Comparison of ENCODE assay signal across 9 mouse cellular contexts in genomic region chr4:45492681-45493081, GRCm38 (mm10). TPM values are rescaled to one million over a fixed set of nuclear protein-coding genes. Genes with fewer than 3 reads are reported as not detected.
DNase-seq lines count a peak whose midpoint lies in the region; ATAC-seq and TF ChIP-seq lines count a peak whose summit lies in the region.
"Had no signal": no experiment of that assay in that cellular context is flagged by ENCODE, and none has a peak within 500 bp of the region (broad histone marks: within the 10 kb centered on the region; RNA-seq: fewer than 3 reads in every experiment).

No protein-coding gene starts in this region.

- no peaks in the 10 kb centered on the region for H3K9me3 ChIP-seq in kidney, embryonic 15.5 days (replicated peaks)
- no peaks in the 10 kb centered on the region for H3K9me3 ChIP-seq in heart, embryonic 15.5 days (replicated peaks)
- no peaks in the 10 kb centered on the region for H3K9me3 ChIP-seq in lung, postnatal 0 days (ENCODE audit: low read length)

- no peak overlapping the region for H3K4me3 ChIP-seq in kidney, embryonic 15.5 days (replicated peaks)
- H3K4me3 ChIP-seq in heart, embryonic 15.5 days, result no peak overlapping the region
- H3K4me3 ChIP-seq in lung, postnatal 0 days (ENCODE audit: low read depth, low read length), result no peak overlapping the region

- H3K4me1 ChIP-seq in kidney, embryonic 15.5 days, result peaks cover 98% of the 10 kb centered on the region
- peaks cover 98% of the 10 kb centered on the region for H3K4me1 ChIP-seq in heart, embryonic 15.5 days (replicated peaks)
- H3K4me1 ChIP-seq in lung, postnatal 0 days (ENCODE audit: insufficient read depth, low read depth, low read length), result peaks cover 73% of the 10 kb centered on the region

- peak; percentile 49 for DNase-seq in adrenal gland, adult 2 months
- no peak for DNase-seq in adrenal gland, adult 8-10 months
- no peak for DNase-seq in kidney, postnatal 25 days
- DNase-seq in lung, postnatal 0 days (ENCODE audit: low spot score), result peak; percentile 75
- DNase-seq in frontal cortex, postnatal 25 days (ENCODE audit: low spot score in 2 of 2), result no peak
- no peak for DNase-seq in layer of hippocampus, postnatal 10 days (ENCODE audit: low spot score in 2 of 2)

- WGBS in kidney, embryonic 15.5 days, result 16% methylated on average over 5 of the region's 5 CpGs
- 11% methylated on average over 5 of the region's 5 CpGs for WGBS in heart, embryonic 15.5 days
- 31% methylated on average over 5 of the region's 5 CpGs for WGBS in lung, postnatal 0 days

- peak overlapping the region; percentile 20 for H3K4me2 ChIP-seq in kidney, embryonic 15.5 days
- H3K4me2 ChIP-seq in heart, embryonic 15.5 days, result peak overlapping the region; percentile 47
- no peak overlapping the region for H3K4me2 ChIP-seq in lung, postnatal 0 days (replicated peaks; ENCODE audit: low read depth, low read length)

- H3K9ac ChIP-seq in kidney, embryonic 15.5 days, result no peak overlapping the region
- H3K9ac ChIP-seq in heart, embryonic 15.5 days, result no peak overlapping the region
- no peak overlapping the region for H3K9ac ChIP-seq in lung, postnatal 0 days (replicated peaks; ENCODE audit: low read depth)

- peak overlapping the region; percentile 93 for H3K27ac ChIP-seq in kidney, embryonic 15.5 days
- H3K27ac ChIP-seq in heart, embryonic 15.5 days, result peak overlapping the region; percentile 94
- H3K27ac ChIP-seq in lung, postnatal 0 days (ENCODE audit: low read length), result peak overlapping the region; percentile 93
- H3K27ac ChIP-seq: macrophage had no signal

- TF ChIP-seq EP300 in lung, postnatal 0 days (IDR thresholded peaks at IDR 0.05), result peak; percentile 63

- no peaks in the 10 kb centered on the region for H3K27me3 ChIP-seq in kidney, embryonic 15.5 days
- H3K27me3 ChIP-seq in heart, embryonic 15.5 days, result no peaks in the 10 kb centered on the region
- no peaks in the 10 kb centered on the region for H3K27me3 ChIP-seq in lung, postnatal 0 days (replicated peaks; ENCODE audit: insufficient read depth, low read length)

- no peaks in the 10 kb centered on the region for H3K36me3 ChIP-seq in kidney, embryonic 15.5 days
- no peaks in the 10 kb centered on the region for H3K36me3 ChIP-seq in heart, embryonic 15.5 days
- H3K36me3 ChIP-seq in lung, postnatal 0 days (ENCODE audit: insufficient read depth, low read length), result no peaks in the 10 kb centered on the region

- ATAC-seq in kidney, embryonic 15.5 days (replicated peaks; ENCODE audit: low FRiP score), result no peak
- ATAC-seq in heart, embryonic 15.5 days (replicated peaks; ENCODE audit: insufficient number of reproducible peaks, insufficient read depth, low FRiP score, low read depth), result no peak
- peak; percentile 7; the same call in 1 of the 2 replicates for ATAC-seq in lung, postnatal 0 days

- TF ChIP-seq CTCF in lung, postnatal 0 days (IDR thresholded peaks at IDR 0.05), result no peak

RNA-seq across cellular contexts. Expression of gene Shb, which starts 39.6 kb away (rescaled TPM):
- total RNA-seq in adrenal gland, adult 2 months (2021), result 100 to 1,000 TPM in 1 of 2 experiments, 10 to 100 TPM in 1; 48.7 to 154 TPM
- polyA plus RNA-seq in adrenal gland, adult 2 months (2012; rRNA removed), result 71.0 and 106 TPM in 2 replicates
- total RNA-seq in adrenal gland, adult 8-10 months (2022), result 100 to 1,000 TPM in 2 of 4 experiments, 10 to 100 TPM in 2; 39.5 to 104 (median 79.0) TPM
- polyA plus RNA-seq in kidney, embryonic 15.5 days (2015; fragmentation: Nextera tagmentation; extraction: Ambion mirVana), result 3.8 and 4.9 TPM in 2 replicates
- 8.6 and 10.7 TPM in 2 replicates for polyA plus RNA-seq in heart, embryonic 15.5 days (2015; fragmentation: Nextera tagmentation; extraction: Ambion mirVana)
- polyA plus RNA-seq in lung, postnatal 0 days (2015; fragmentation: Nextera tagmentation; extraction: Ambion mirVana), result 7.1 and 8.8 TPM in 2 replicates
- 10 to 100 TPM; 27.0 to 29.0 TPM for total RNA-seq in layer of hippocampus, postnatal 10 days (2021)

Comparison
In these comparisons a context has a peak if more than half of its experiments do, and no peak if none do; other contexts are left out.
1. DNase-seq: peak in adrenal gland, adult 2 months (single experiment) and lung, postnatal 0 days (single experiment); none in adrenal gland, adult 8-10 months (single experiment), kidney, postnatal 25 days (0 of 2), frontal cortex, postnatal 25 days (0 of 2) and layer of hippocampus, postnatal 10 days (0 of 2).
2. Peak in every context shown above with its lines, with median percentiles within 50 percentile points of each other: H3K27ac ChIP-seq.